Mouse (Mus musculus): ENCODE data around the gene Klk5.

The Klk5 gene

DNA sequence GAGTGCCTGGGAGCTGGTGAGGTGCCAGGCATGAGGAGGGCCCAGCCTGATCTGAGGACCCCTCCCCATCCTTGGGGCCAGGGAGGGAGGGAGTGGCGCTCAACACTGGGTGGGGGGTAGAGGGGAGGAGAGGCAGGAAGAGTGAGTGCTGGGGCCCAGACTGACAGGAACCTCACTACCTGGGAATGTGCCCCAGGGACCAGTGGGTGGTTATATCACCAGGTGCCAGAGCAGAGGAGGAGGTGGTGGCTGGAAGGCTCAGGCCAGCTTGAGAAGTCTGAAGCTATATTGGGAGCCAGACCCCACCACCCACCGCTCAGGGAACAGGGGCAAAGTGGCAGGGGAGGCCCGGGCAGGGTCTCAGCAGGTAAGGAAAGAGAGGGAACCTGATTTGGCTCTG, at the start of gene Klk5:
Gene Klk5 (plus strand): TSS at position 271 of the 400 bp plus-strand sequence.
- no peak for DNase-seq (ENCODE audit: extremely low spot score, low spot score)

- no peak for DNase-seq (ENCODE audit: extremely low spot score, low spot score)
Observed at GRCm38 (mm10) chr7:43796355-43796754, 45.4 kb upstream of the Klk5 start.

DNA sequence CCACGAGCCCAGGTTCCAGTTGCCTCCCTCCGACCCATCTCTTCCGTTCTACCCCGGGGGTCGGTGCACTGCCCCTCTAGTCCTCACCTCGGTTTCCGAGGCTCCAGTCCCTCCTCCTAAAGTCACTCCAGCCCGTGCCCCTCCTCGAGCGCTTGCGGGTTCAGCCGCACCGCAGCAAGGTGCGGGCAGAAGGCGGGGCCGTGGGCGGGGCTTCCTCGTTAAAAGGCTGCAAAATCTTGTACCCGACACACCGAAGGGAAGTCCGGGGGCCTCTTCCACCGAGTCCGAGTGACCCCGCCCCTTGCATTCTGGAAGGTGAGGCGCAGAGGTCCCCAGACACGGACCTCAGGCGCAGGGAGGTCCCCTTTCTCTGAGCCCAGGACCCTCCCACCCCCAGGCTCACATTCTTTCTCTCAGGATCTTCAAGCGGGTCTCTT, 44.4 kb upstream of the Klk5 start, which contains the start of gene Klk8:
Gene Klk8 (plus strand): TSS at position 245 of the 437 bp plus-strand sequence.
- peak; percentile 24 for DNase-seq (ENCODE audit: extremely low spot score, low spot score)

DNA sequence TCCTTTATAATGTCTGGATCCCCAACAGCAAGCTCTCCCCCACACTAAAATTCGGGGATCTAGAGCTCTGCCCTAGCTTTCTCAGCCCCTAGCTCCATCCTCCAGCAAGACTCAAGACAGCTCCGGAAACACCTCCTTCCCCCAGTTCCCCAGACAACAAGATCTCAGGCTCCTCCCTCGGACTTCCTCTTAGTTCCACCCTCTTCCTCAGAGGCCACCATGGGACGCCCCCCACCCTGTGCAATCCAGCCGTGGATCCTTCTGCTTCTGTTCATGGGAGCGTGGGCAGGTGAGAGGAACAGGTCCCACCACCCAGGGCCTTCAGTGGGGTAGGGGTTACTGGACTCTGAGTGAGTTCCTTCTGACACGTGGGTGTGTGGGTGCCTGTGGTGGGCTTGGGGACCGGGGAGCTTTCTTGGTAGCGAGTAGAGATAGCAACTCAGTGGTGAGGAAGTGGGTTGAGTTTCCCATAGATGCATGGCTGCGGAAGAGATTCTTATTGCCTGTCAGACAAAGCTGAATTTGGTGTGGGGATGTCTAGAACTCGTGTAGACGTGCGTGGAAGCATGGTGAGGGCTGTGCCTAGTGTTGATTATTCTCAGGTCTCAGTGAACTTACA, 43.8 kb upstream of the Klk5 start:
- DNase-seq (ENCODE audit: extremely low spot score, low spot score): no peak

- DNase-seq (ENCODE audit: extremely low spot score, low spot score): no peak
Observed at GRCm38 (mm10) chr7:43799876-43800275, 41.9 kb upstream of the Klk5 start.

- no peak for DNase-seq (ENCODE audit: extremely low spot score, low spot score)
Observed at GRCm38 (mm10) chr7:43810994-43811393, 30.8 kb upstream of the Klk5 start, which contains the start of gene Klk7. Gene Klk7 (plus strand): TSS chr7:43811294.

- DNase-seq (ENCODE audit: extremely low spot score, low spot score): no peak
Observed at GRCm38 (mm10) chr7:43815211-43815610, 26.6 kb upstream of the Klk5 start.

- no peak for DNase-seq (ENCODE audit: extremely low spot score, low spot score)
Observed at GRCm38 (mm10) chr7:43816746-43817145, 25.0 kb upstream of the Klk5 start.

- no peak for DNase-seq (ENCODE audit: extremely low spot score, low spot score)
Observed at GRCm38 (mm10) chr7:43821581-43821980, 20.2 kb upstream of the Klk5 start.

- no peak for DNase-seq (ENCODE audit: extremely low spot score, low spot score)
Observed at GRCm38 (mm10) chr7:43824199-43824598, 17.6 kb upstream of the Klk5 start, which contains the start of gene Klk6. Gene Klk6 (plus strand): TSS chr7:43824499.

GRCm38 (mm10) chr7:43826056-43826455, 15.7 kb upstream of the Klk5 start:
- DNase-seq (ENCODE audit: extremely low spot score, low spot score): no peak

DNA sequence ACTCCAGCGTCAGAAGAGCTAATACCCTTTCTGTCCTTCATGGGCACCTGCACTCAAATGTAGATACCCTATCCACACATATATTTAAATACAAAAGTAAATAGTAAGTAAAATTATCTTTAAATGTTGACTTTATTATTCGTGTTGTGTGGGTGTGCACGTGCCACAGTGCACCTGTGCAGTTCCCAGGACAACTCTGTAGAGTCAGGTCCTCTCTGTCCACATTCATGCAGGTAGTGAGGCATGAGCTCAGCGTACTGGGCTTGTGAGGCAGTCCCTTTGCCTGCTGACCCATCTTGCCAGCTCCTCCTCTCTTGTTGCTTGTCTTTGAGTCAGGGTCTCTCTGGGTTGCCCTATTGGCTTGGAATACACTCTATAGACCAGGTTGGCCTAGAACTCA, 14.1 kb upstream of the Klk5 start:
- DNase-seq (ENCODE audit: extremely low spot score, low spot score): no peak

DNA sequence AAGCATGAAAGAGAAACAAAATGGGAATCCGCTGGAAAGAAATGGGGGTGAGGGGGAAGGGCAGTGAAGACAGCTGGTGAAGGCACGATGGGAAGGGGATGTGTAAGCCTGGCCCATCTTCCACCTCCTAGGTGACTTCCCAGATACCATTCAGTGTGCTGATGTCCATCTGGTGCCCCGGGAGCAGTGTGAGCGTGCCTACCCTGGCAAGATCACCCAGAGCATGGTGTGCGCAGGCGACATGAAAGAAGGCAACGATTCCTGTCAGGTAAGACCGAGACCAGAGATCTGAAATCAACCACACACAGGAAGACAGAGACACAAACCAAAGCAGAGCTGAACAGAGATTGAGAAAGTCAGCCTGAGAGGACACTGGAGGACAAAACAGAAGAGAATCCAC, 12.8 kb upstream of the Klk5 start:
- no peak for DNase-seq (ENCODE audit: extremely low spot score, low spot score)

GRCm38 (mm10) chr7:43843801-43844200, 2.0 kb downstream of the Klk5 start:
- no peak for DNase-seq (ENCODE audit: extremely low spot score, low spot score)

DNA sequence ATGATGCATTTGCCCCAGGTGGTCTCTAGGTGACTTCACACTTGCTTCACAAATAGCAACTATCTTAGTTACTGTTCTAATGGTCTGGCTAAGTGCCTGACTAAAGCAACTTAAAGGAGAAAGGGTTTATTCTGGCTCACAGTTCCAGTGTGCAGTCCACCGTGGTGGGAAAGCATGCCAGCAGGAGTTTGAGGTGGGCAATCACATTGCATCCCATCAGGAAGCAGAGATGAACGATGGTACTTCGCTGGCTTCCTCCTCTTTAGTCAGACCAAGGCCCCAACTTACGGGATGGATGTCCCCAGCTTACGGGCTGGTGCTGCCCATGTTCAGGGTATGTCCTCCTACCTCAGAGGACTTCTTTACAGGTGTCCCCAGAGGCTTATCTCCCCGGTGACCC, 9.8 kb downstream of the Klk5 start:
- no peak for DNase-seq (ENCODE audit: extremely low spot score, low spot score)

GRCm38 (mm10) chr7:43854642-43855380, 13.0 kb downstream of the Klk5 start:
- DNase-seq (ENCODE audit: extremely low spot score, low spot score): no peak

DNA sequence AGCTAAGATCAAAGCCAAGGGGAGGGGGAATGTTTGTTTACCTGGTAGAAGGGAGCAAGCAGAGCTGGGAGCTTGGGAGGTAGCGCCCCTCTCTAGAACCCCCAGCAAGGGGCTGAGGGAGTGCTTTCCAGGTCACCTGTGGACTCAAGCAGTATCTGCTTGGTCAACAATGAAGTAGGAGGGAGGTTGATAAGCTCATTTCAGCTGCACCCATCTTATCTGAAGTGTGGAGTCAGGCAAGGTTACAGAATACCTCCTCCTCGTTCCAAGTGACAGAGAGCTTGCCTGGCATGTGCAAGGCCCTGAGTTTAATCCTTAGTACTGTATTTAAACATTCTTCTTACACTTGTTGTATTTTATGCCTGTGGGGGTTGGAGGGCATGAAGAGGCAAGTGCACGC, 13.9 kb downstream of the Klk5 start:
- DNase-seq (ENCODE audit: extremely low spot score, low spot score): no peak

DNA sequence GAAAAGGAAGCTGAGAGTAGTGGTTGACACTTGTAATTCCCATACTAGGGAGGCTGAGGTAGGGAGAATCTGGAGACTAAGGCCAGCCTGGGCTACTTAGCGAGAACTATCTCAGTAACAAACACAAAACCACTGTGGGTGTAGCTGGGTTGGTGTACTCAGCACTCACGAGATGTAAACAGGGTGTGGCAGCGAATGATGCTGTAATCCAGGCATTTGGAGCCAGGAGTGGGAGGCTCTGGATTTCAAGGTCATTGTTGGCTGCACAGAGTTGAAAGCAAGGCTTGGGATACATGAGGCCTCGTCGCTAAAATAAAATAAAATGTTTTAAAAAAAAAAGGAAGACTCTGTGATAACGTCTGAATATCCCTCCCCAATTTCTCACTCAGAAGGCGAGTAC, 14.5 kb downstream of the Klk5 start:
- no peak for DNase-seq (ENCODE audit: extremely low spot score, low spot score)

- no peak for DNase-seq (ENCODE audit: extremely low spot score, low spot score)
Observed at GRCm38 (mm10) chr7:43857501-43857900, 15.7 kb downstream of the Klk5 start.

- no peak for DNase-seq (ENCODE audit: extremely low spot score, low spot score)
Observed at GRCm38 (mm10) chr7:43860411-43860810, 18.6 kb downstream of the Klk5 start.

DNA sequence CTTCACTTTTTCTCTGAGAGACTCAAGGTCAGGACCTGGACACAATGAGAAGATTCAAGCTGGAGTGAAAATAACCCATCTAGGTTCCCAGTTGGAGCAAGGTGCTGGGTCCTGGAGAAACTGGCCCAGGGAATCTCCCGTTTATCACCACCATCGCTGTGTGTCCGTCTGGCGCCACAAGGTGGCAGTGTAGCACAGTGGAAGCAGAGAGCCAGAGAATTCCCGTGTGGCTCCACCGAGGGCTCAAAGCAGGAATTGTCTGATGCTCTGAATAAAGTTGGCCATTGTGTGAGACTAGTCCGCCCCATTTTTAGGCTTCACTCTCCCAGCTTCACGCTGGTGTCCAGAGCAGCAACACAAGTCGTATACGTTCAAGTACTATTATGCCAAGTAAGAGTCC, 31.5 kb downstream of the Klk5 start:
- peak; percentile 83 for DNase-seq (ENCODE audit: extremely low spot score, low spot score)

DNA sequence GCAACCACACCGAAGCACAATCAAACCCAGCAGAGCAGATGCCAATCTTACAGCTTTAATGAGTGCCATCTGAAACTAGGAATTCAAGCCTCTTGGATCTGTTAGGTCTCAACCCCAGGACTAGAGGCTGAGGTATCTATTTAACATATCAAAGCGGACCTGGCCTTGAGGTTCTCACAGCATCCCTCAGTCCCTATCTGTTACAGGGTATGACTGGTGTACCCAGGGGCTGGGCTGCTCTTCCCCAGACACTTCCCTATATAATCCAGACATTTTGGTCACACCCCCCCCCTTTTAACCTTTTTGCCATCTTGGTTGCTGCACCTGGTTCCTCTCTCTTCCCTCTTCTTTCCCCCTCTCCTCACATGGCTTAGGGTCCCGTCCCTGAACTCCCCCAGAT, 31.9 kb downstream of the Klk5 start:
- DNase-seq (ENCODE audit: extremely low spot score, low spot score): no peak

DNA sequence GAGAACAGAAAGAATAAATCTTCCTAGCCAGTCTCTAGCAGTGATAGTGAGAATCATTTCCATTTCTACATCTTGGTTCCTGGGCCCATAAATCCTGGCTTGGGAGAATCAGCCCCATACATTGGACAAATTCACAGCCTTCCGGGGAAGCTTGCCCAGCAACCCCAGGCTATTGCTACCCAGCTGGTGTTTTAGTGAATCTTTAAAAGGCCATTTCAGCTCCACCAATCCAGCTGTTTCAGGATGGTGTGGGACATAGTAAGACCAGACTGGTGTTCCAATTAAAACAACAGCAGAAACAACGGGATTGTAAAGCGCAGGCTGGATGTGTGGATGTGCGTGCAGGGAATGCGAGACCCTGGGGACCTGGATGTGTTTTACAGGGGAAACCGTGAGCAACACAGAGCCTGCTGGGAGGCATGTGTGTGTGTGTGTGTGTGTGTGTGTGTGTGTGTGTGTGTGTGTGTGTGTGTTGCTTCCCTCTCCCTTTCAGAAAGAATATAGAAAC, 33.2 kb downstream of the Klk5 start:
- DNase-seq (ENCODE audit: extremely low spot score, low spot score): no peak

Measured in neural tube, embryonic 10.5 days (tissue).